Comparison of ENCODE assay signal across 13 mouse cellular contexts in genomic region chr9:88731728-88732127, GRCm38 (mm10). TPM values are rescaled to one million over a fixed set of nuclear protein-coding genes. Genes with fewer than 3 reads are reported as not detected.
DNase-seq lines count a peak whose midpoint lies in the region; ATAC-seq and TF ChIP-seq lines count a peak whose summit lies in the region.
"Not testable (repeated sequence)": the region's sequence is repeated elsewhere in the genome, so short reads cannot be mapped to it uniquely, and the experiment has no call there.
"Had no signal": no experiment of that assay in that cellular context is flagged by ENCODE, and none has a peak within 500 bp of the region (broad histone marks: within the 10 kb centered on the region; RNA-seq: fewer than 3 reads in every experiment).

Gene Bcl2a1d (minus strand): TSS chr9:88731914.

- peak within 1 kb of the TSS in 2 of 3 experiments; percentile 47 to 70 for H3K4me3 ChIP-seq in CH12.LX (replicated peaks in 1 of 3; ENCODE audit: low read depth in 2 of 3, low read length in 2 of 3, poor library complexity in 1 of 3)
- H3K4me3 ChIP-seq in lung, embryonic 16.5 days (ENCODE audit: low read length): not testable (repeated sequence)

- in situ Hi-C loops in CH12.LX (cut with MboI; ENCODE audit: low pct_ligation_motif_present, low pct_unique_long_range_greater_than_20kb, low sequenced_read_pairs): not testable (repeated sequence)

- peak; percentile 78 for ATAC-seq in inflammation-experienced regulatory T-cells, adult 6 months
- peak; percentile 41; the same call in 1 of the 2 replicates for ATAC-seq in lung, embryonic 16.5 days (ENCODE audit: low read depth)
- peak; percentile 74 for ATAC-seq in megakaryocyte progenitor cell, adult 5-6 weeks (replicated peaks; ENCODE audit: poor library complexity)

- DNase-seq in A20 (ENCODE audit: low read depth, low spot score): peak; percentile 60
- peak; percentile 74 for DNase-seq in CH12.LX (ENCODE audit: extremely low read depth)
- DNase-seq in c-Kit-positive CD71-negative TER-119-negative erythroid progenitor cells, embryonic 14.5 days (ENCODE audit: low read depth): peak; percentile 5
- DNase-seq in spleen, adult 12 weeks (ENCODE audit: low spot score): peak; percentile 26
- DNase-seq in thymus, postnatal 0 days (ENCODE audit: low spot score): peak; percentile 48

- peak within 1 kb of the TSS; percentile 15; the same call in 1 of the 2 replicates for H3K4me2 ChIP-seq in CH12.LX (ENCODE audit: insufficient read depth, low read depth, poor library complexity, severe bottlenecking)
- not testable (repeated sequence) for H3K4me2 ChIP-seq in lung, embryonic 16.5 days (ENCODE audit: low read depth, low read length)

- WGBS in lung, embryonic 16.5 days: 45% methylated on average over 5 of the region's 5 CpGs

- TF ChIP-seq EP300 in CH12.LX (IDR thresholded peaks at IDR 0.05; ENCODE audit: low read length): peak; percentile 81

- not testable (repeated sequence) for TF ChIP-seq CTCF in CH12.LX (conservative IDR thresholded peaks at IDR 0.05 in 1 of 2, IDR thresholded peaks at IDR 0.05 in 1 of 2; ENCODE audit: low read depth in 2 of 2, low read length in 2 of 2)

- H3K9ac ChIP-seq in CH12.LX (ENCODE audit: insufficient read depth, low read depth): peak within 1 kb of the TSS; percentile 99; the same call in 1 of the 2 replicates
- H3K9ac ChIP-seq in lung, embryonic 16.5 days (ENCODE audit: low read length): not testable (repeated sequence)

- H3K36me3 ChIP-seq in CH12.LX (replicated peaks in 1 of 2; ENCODE audit: control insufficient read depth in 1 of 2, insufficient read depth in 1 of 2, low read length in 1 of 2); lung, embryonic 16.5 days (ENCODE audit: control insufficient read depth, insufficient read depth, low read length): not testable (repeated sequence)

- H3K27me3 ChIP-seq in CH12.LX (replicated peaks); lung, embryonic 16.5 days (ENCODE audit: control insufficient read depth, insufficient read depth, low read depth, low read length): not testable (repeated sequence)

- H3K9me3 ChIP-seq in CH12.LX (replicated peaks; ENCODE audit: low read length); lung, embryonic 16.5 days (ENCODE audit: control insufficient read depth, low read length): not testable (repeated sequence)

- not testable (repeated sequence) for TF ChIP-seq POLR2A in CH12.LX (IDR thresholded peaks at IDR 0.05; ENCODE audit: low read depth, low read length)

- not testable (repeated sequence) for H3K79me2 ChIP-seq in CH12.LX (replicated peaks; ENCODE audit: control insufficient read depth, extremely low read depth, insufficient read depth, poor library complexity, severe bottlenecking)

- dilution Hi-C loops in CH12.LX (cut with MboI; ENCODE audit: extremely low pct_ligation_motif_present, extremely low pct_unique_long_range_greater_than_20kb, low sequenced_read_pairs): not testable (repeated sequence)

- H3K4me1 ChIP-seq in CH12.LX (ENCODE audit: control insufficient read depth in 1 of 2, insufficient read depth in 2 of 2); lung, embryonic 16.5 days (replicated peaks; ENCODE audit: control insufficient read depth, insufficient read depth, low read length): not testable (repeated sequence)

- TF ChIP-seq RAD21 in CH12.LX (IDR thresholded peaks at IDR 0.05; ENCODE audit: low read depth, low read length): not testable (repeated sequence)

- peak within 1 kb of the TSS; percentile 83 for H3K27ac ChIP-seq in CH12.LX (ENCODE audit: insufficient read depth, low read depth)
- not testable (repeated sequence) for H3K27ac ChIP-seq in lung, embryonic 16.5 days (ENCODE audit: low read length)

TF ChIP-seq in CH12.LX, 34 proteins besides CTCF, POLR2A, EP300 and RAD21:
- TF ChIP-seq IRF4 (IDR thresholded peaks at IDR 0.05; ENCODE audit: low read depth, low read length): peak; percentile 86
- peak; percentile 41; the same call in 1 of the 2 replicates for TF ChIP-seq JUN (IDR thresholded peaks at IDR 0.05; ENCODE audit: insufficient read depth, low read depth, low read length)
- 0 out of 2 replicates have a peak, but pooled peaks have one; percentile 40 for TF ChIP-seq MYC (IDR thresholded peaks at IDR 0.05; ENCODE audit: low read depth, low read length)
- TF ChIP-seq ELF1 (IDR thresholded peaks at IDR 0.05; ENCODE audit: low read depth, low read length): peak; percentile 39; the same call in 1 of the 2 replicates
- peak; percentile 65 for TF ChIP-seq JUND (conservative IDR thresholded peaks at IDR 0.05; ENCODE audit: low read depth, low read length)
- peak; percentile 69; the same call in 1 of the 2 replicates for TF ChIP-seq SIN3A (IDR thresholded peaks at IDR 0.05; ENCODE audit: low read length)
- peak; percentile 68; the same call in 1 of the 2 replicates for TF ChIP-seq TCF12 (IDR thresholded peaks at IDR 0.05; ENCODE audit: low read depth, low read length)
- peak; percentile 84 for TF ChIP-seq TBP (conservative IDR thresholded peaks at IDR 0.05; ENCODE audit: low read depth, low read length)
- peak; percentile 48; the same call in 1 of the 2 replicates for TF ChIP-seq ETS1 (conservative IDR thresholded peaks at IDR 0.05; ENCODE audit: low read depth, low read length)
- peak; percentile 78 for TF ChIP-seq ZMIZ1 (IDR thresholded peaks at IDR 0.05; ENCODE audit: low read depth, low read length)

RNA-seq across cellular contexts. Expression of gene Bcl2a1d, which starts in this region (rescaled TPM):
- total RNA-seq in CH12.LX (2012; rRNA removed) (183 and 326 TPM in 2 replicates), CH12.LX (2014; rRNA removed) (488 and 522 TPM in 2 replicates)
- 207 and 300 TPM in 2 replicates for polyA plus RNA-seq in CH12.LX (2012; ENCODE audit: insufficient read length, low read depth)
- polyA plus RNA-seq in inflammation-experienced regulatory T-cells, adult 6 months (2017; shearing (Covaris generic)): 100 to 1,000 TPM; 103 to 282 (median 149) TPM
- polyA plus RNA-seq in lung, embryonic 16.5 days (2015; fragmentation: Nextera tagmentation; extraction: Ambion mirVana): 2.1 and 3.2 TPM in 2 replicates
- total RNA-seq in megakaryocyte progenitor cell, adult 5-6 weeks (2015): 1.1 and 1.6 TPM in 2 replicates
- 0.71 and 2.3 TPM in 2 replicates for total RNA-seq in megakaryocyte progenitor cell, adult 5-6 weeks (2017)
- 37.1 and 40.2 TPM in 2 replicates for polyA plus RNA-seq in thymus, postnatal 0 days (2015; fragmentation: Nextera tagmentation; extraction: Ambion mirVana)
- total RNA-seq: gastrocnemius, postnatal 36 days; midbrain, postnatal 0 days had no signal
- polyA plus RNA-seq: forebrain, embryonic 13.5 days; midbrain, embryonic 11.5 days; midbrain, postnatal 0 days; neural tube, embryonic 11.5 days had no signal

Comparison
In these comparisons a context has a peak if more than half of its experiments do, and no peak if none do; other contexts are left out.
1. RNA of gene Bcl2a1d (total RNA-seq): 183 to 522 TPM in CH12.LX; 0.71 to 2.3 TPM in megakaryocyte progenitor cell, adult 5-6 weeks; every median in the first group is over 10 times any median in the second.
2. DNase-seq: peak in every context shown above with its lines; median percentile 74 in CH12.LX; 60 in A20; 48 in thymus, postnatal 0 days; 26 in spleen, adult 12 weeks; 5 in c-Kit-positive CD71-negative TER-119-negative erythroid progenitor cells, embryonic 14.5 days.
3. Peak in every context shown above with its lines, with median percentiles within 50 percentile points of each other: ATAC-seq.